Mouse (Mus musculus): ENCODE data around the gene Kif3b. TPM values are rescaled to one million over a fixed set of nuclear protein-coding genes. Genes with fewer than 3 reads are reported as not detected.

Gene Kif3b
- total RNA-seq, 2 experiments from 2014 or later, result 7.8 to 8.4 TPM

DNA sequence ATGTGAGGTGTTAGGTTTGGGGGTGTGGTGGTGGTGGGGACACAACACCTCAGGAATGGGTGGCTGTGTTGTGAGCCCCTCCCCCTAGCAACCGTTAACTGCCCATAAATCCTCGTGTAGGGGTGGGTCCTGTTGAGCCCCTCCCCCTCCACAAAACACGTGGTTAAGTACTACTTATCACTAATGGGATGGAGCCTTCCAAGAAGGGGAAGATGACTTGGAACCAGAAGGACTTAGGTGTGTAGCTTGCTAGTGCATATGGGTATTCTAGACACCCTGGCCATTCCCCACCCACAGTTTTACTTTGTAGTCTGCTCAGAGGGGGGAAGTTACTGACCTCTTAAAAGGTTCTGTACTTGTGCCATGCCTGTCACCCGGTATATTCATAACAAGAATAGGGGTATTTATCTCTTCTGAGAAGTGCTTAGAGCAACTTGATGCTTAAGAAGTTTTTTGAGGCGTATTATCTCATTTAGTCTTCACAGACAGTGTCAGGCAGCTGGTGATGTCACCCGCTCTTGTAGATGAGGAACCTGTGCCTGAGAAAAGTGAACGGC lies 1.2 kb downstream of the Kif3b start:
- intact Hi-C loops (cut with DNase I), result loop anchor here (5.0 kb wide), 2 partner anchors 50 to 155 kb away; no protein-coding TSS in a partner anchor
- no peak for DNase-seq (ENCODE audit: low spot score)

DNA sequence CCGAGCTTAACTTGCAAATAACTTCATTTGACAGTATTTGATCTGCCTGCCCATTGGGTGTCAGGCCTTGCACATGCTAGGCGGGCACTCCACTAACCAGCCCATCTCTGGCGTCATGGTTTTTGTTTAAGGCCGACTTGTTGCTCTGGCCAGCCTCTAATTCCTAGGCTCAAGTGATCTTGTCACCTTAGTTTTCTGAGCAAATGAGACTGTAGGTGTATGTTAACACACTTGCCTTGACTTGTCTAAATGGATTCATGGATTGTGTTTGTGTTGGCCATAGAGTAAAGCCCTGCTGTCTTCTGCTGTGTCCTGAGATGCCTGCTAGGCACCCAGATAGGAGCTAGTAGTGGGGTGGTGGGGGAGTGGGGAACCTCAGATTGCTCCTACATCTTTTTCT lies 4.0 kb downstream of the Kif3b start:
- intact Hi-C loops (cut with DNase I), result no loop called here
- no peak for DNase-seq (ENCODE audit: low spot score)

GRCm38 (mm10) chr2:153297771-153298170 lies 6.6 kb downstream of the Kif3b start:
- intact Hi-C loops (cut with DNase I), result no loop called here
- DNase-seq (ENCODE audit: low spot score), result no peak

DNA sequence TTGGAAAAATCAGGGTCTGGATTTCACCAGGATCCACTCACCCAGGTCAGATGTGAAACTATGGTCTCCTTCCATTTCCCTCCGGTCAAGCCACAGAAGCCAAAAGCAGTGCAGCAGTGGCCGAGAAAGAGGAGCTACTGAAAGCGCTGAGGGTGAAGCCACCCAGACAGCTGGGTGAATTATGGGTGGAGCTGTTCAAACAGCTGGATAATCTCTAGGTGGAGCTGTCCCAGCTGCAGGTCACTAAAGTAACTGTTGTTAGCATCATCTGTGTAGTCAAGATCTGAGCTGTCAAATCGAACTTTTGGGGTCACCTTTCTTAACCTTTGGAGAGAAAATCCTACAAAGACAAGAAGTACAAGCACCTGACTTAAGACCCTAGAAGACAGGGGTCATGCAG lies 7.2 kb downstream of the Kif3b start:
- intact Hi-C loops (cut with DNase I), result no loop called here
- no peak for DNase-seq (ENCODE audit: low spot score)

- no peak for DNase-seq (ENCODE audit: low spot score)
- intact Hi-C loops (cut with DNase I), result no loop called here
Measured at GRCm38 (mm10) chr2:153298863-153299262, 7.7 kb downstream of the Kif3b start.

DNA sequence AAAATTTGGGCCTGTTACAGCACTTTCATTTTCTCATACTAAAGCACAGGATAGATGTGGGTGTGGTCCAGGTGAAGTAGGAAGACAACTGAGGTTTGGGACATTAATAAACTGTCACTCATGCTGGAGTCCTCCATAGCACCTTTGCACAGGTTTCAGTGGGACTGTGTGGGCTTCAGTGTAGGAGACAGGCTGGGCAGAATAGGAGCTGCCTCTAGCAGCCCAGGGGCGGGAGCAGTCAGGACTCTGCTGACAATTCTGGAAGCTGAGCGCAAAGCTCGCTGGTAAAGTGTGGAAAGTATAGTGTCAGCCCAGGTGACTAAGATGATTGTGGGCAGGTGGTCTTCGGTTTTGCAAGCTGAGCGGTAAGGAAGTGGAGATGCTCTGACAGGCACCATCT lies 9.9 kb downstream of the Kif3b start:
- DNase-seq (ENCODE audit: low spot score), result no peak
- intact Hi-C loops (cut with DNase I), result no loop called here

DNA sequence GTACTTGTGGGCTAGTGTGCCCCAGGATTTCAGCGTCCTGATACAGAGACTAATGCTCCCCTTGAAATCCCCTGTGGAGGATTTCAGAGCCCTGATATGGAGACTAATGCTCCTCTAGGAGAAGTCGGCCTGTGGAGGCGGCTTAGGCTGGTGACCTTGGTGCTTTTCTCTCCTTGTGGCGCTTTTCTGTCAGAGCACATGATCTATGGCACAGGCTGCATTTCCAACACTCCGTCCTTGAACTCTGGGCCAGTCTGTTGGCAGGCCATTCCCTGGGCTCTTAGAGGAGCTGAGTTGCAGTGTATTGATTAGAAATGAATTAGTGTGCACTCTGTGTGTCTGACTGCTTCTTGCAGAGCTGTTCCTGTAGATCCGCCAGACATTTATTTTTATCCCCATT lies 14.0 kb downstream of the Kif3b start:
- intact Hi-C loops (cut with DNase I), result no loop called here
- no peak for DNase-seq (ENCODE audit: low spot score)

DNA sequence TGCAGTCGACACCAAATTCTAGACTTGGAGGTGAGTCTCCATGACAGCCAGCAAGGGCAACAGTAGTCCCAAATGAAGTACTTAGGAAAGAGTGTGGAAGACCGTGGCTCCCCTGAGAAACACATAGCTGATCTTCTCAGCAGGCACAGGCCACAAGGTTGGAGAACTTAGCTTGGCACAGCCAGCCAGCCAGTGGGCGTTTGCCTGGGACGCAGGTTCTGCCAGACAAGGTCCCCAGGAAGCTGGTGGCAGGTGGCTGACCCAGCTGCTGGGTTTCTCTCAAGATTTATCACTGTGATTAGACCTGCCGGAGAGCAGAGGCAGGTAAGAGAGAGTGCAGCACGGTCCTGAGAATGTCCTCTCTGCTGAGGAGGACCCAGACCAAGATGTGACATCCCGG lies 17.4 kb downstream of the Kif3b start:
- DNase-seq (ENCODE audit: low spot score), result no peak
- intact Hi-C loops (cut with DNase I), result no loop called here

- DNase-seq (ENCODE audit: low spot score), result no peak
- intact Hi-C loops (cut with DNase I), result no loop called here
Measured at GRCm38 (mm10) chr2:153309106-153309505, 17.9 kb downstream of the Kif3b start.

DNA sequence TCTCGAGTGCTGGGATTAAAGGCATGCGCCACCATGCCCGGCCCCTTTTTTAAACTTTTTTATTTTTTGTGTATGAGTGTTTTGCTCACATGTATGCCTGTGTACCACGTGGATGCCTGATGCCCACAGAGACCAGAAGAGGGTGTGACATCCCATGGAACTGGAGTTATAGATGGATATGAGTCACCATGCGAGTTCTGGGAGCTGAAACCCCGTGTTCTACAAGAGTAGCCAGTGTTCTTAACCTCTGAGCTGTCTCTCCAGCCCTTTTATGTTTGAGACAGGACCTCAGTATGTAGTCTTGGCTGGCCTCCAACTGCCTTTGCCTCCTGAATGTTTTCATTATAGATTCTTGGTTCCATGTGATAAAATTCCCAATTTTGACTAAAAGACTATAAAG lies 19.0 kb downstream of the Kif3b start:
- DNase-seq (ENCODE audit: low spot score), result no peak
- intact Hi-C loops (cut with DNase I), result no loop called here

DNA sequence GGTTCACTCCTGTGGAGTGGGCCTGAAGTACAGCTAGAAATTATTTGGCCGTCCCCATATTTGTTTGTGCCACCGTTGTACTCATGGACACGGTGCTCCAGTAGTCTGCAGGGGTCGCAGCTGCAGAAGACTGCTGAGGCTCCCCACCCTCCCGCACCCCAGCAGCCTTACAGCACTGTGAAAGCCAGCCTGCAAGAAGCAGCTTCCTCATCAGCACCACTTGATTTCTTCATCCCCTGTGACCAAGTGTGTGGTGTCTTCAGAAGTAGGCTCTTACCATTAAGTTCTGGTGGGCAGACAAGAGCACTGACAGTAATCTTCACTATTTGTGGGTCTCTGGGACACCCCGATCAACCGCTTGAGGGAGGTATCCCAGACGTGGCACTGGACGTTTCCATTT lies 21.7 kb downstream of the Kif3b start:
- no peak for DNase-seq (ENCODE audit: low spot score)
- intact Hi-C loops (cut with DNase I), result no loop called here

DNA sequence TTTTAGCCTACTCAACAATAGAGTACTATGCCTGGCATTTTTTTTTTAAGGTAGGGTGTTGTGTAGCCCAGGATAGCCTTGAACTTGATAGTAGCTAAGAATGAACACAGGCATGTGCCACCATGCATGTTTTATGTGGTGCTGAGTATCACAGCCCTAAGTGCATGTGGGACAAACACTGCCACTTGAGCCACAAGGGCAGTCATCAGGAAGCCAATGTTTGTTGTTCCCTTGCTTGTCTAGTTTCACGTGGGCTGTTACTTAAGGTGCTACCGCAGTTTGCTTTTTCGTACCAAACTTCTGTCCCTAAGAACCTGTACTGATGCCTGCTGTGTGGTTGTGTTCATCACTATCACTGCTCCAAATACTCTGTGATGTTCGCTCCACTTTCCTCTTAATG lies 27.2 kb downstream of the Kif3b start:
- DNase-seq (ENCODE audit: low spot score), result no peak
- intact Hi-C loops (cut with DNase I), result no loop called here

GRCm38 (mm10) chr2:153319036-153319643 lies 27.9 kb downstream of the Kif3b start:
- DNase-seq (ENCODE audit: low spot score), result no peak
- intact Hi-C loops (cut with DNase I), result no loop called here

DNA sequence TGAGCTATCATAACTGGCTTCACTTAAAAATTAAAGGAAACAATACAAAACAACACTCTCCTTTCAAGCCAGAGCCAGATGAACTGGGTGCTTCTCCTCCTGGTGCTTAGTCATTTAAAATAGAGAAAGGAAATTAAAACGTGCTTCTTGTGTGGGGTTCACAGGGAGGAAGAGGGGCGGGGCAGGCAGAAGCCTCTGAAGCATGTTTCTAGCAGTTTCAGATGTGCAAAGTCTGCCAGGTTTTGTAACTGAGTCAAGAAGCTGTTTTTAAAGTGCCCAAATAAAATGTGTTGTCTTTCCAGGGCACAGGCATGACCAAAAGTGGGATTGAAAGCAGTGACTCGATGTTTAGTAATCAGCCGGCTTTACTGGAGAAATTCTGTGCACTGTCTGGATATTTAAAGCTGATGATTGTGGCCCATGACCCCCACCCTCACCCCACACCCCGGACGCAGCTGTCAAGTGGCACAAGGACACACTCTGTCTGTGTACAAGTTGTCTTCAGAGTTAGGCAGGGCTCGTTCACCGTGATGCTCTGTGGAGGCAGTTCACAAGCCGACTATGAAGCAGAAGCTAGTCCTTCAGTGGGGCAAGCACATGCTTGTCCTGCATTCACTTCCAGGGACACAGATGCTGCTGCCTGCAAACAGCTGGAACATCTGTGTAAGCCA lies 34.6 kb downstream of the Kif3b start:
- intact Hi-C loops (cut with DNase I), result no loop called here
- DNase-seq (ENCODE audit: low spot score), result no peak

- intact Hi-C loops (cut with DNase I), result no loop called here
- no peak for DNase-seq (ENCODE audit: low spot score)
Measured at GRCm38 (mm10) chr2:153332271-153332670, 41.1 kb downstream of the Kif3b start.

GRCm38 (mm10) chr2:153332981-153333380 lies 41.8 kb downstream of the Kif3b start:
- intact Hi-C loops (cut with DNase I), result no loop called here
- DNase-seq (ENCODE audit: low spot score), result no peak

DNA sequence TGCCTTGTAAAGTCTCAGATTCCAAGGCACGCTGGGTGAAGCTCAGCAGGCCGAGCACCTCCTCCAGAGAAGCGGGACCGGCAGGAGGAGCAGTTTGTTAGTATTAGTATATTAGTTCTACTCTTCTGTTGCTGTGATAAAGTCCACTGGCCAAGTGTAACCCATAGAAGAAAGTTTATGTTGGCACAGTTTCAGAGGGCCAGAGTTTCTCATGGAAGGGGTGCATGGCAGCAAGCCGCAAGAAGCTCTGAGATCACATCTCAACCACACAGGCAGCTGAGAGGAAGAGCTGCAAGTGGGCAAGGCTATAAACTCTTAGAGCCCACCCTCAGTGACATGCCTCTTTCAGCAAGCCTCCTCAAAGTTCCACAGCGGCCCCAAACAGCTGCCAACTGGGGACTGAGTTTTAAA lies 42.6 kb downstream of the Kif3b start:
- DNase-seq (ENCODE audit: low spot score), result no peak

DNA sequence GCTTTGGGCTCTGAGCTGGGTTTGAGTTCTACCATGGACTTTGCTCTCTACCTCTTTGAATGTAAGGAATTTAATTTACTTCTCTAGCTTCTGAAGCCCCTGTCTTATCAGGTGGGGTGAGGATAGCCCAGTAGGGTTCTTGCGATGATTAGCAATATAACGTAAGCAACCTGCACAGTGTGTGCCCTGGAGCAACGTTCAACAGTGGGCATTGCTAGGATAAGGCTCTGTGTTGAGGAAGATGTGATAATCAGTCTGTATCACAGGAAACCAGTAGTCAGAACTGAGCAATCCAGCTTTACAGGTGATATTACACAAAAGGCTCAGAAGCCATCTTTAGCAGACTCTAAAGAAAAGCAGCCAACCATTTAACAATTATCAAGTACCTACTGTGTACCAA lies 43.1 kb downstream of the Kif3b start:
- no peak for DNase-seq (ENCODE audit: low spot score)
- intact Hi-C loops (cut with DNase I), result no loop called here

More for the DNA sequence above, 42.6 kb downstream of the Kif3b start:
- intact Hi-C loops (cut with DNase I), result no loop called here

DNA sequence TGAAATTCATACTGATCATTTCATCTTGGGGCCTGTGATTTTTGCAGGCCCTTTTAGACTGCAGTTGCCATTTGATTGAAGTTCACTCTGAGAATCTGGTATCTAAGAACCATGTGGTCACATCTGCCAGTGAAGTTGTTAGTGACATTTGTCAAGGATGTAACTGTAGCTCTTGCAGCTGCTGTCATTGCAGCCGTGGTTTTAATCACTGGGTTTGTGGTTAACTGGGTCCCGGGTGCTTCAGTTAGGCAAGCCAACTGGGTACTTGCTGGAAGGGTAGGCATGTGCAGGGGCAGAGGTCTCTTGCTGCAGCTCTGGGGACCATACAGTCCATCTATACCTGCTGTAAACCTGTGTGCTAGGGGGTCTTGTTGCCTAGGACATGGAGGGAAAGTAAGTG lies 44.9 kb downstream of the Kif3b start:
- no peak for DNase-seq (ENCODE audit: low spot score)
- intact Hi-C loops (cut with DNase I), result no loop called here

DNA sequence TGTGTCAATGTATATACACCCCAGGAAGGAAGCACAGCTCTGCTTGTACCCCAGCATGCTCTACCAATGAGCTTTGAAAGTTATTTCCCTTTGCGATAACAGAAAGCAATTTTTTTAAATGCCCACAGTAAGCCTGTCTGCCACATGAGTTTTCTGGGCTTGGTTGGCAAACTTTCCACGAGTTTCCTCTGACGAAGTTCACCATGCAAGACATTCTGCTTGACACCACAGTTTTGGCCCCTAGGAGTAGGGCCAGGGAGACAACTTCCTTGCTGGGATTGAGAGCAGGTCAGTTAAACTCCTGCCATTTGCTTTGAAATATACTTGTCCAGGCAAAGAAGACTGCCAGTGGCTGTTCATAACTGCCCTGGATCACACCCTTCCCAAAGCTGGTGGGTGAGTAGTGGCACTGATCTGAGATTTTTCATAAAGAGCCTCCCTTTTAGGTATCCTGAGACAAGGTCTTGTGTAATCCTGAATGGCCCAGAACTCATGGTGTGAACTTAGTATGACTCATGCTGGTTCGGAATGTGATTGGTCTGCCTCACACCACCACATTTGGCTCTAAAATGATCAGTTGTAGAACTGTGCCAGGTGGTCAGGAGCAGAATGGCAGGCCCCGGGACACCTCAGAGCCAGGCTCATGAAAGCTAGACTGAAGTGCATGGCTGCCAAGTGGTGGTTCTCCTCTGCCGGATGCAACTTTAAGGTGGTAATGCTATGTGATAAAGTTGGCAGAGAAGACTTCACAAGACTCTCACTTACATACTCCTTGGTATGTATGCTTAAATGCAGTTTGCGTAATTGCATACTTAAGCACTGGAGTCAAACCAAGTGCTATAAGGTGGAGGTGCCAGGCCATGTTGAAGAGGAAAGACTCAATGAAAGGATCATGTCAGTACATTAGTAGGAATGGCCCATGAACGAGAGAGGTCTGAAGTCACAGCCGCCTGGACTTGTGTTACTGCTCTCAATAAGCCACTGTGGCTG lies 47.4 kb downstream of the Kif3b start:
- intact Hi-C loops (cut with DNase I), result no loop called here
- no peak for DNase-seq (ENCODE audit: low spot score)

Measured in heart, postnatal 25 days (tissue).